Mouse (Mus musculus): Measurements from ENCODE around the gene Macrod2.

DNA sequence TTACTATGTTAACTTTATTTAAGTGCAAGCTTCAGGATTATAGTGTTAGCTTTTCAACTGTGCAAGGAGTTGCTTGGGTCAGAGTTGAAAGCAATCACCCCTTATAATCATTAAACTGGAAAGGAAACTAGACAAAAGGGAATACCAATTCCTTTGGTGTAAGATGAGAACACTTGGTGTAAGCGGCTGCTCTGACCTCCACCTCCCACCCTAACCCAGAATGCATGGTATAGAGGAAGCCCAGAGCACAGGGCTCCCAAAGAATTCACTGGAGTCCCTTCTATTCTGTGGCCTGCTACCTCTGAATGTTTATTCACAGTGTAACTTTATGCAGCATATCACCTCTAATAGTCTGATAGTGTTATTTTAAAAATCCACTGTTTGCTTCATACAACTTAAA is 517.1 kb downstream of the Macrod2 start:
- TF ChIP-seq CTCF (IDR thresholded peaks at IDR 0.05; ENCODE audit: control insufficient read depth, insufficient read depth, insufficient replicate concordance, low read depth, low read length) (no peak), POLR2A (IDR thresholded peaks at IDR 0.05; ENCODE audit: control insufficient read depth, low read depth, low read length) (no peak)

All from testis, adult 2 months (tissue).